Mouse (Mus musculus) megakaryocyte, embryonic 14.5 days (primary cell): ENCODE measurements around the gene Poc1a. TPM values are rescaled to one million over a fixed set of nuclear protein-coding genes. Genes with fewer than 3 reads are reported as not detected.

Source experiments
- H3K27me3 ChIP-seq: replicated peaks from 2 replicates; pipeline ENCODE3; 2012; ENCODE audit warnings: inconsistent platforms
- H3K36me3 ChIP-seq: replicated peaks from 2 replicates; pipeline ENCODE3; 2012; ENCODE audit warnings: low read length, inconsistent platforms, mixed read lengths
- H3K4me1 ChIP-seq: 2 replicates; pipeline ENCODE4 v1.6.1; 2012; ENCODE audit warnings: inconsistent platforms
- H3K4me3 ChIP-seq: replicated peaks from 2 replicates; pipeline ENCODE3; 2012; ENCODE audit warnings: moderate library complexity, mild to moderate bottlenecking, inconsistent platforms
- H3K9me3 ChIP-seq: 2 replicates; pipeline ENCODE4 v1.6.1; 2012; ENCODE audit warnings: inconsistent platforms
- FLI1 ChIP-seq: IDR thresholded peaks from 2 replicates; pipeline ENCODE4 v1.6.1; 2012; ENCODE audit warnings: low read length, inconsistent platforms, mixed read lengths
- GATA1 ChIP-seq: IDR thresholded peaks from 3 replicates; pipeline ENCODE4 v1.6.1; 2012; ENCODE audit warnings: mixed read lengths, low read length, inconsistent platforms, borderline replicate concordance
- polyA plus RNA-seq: library from polyadenylated mRNA; stranded (reverse); fragments of >175 nt; gene quantifications from 2 replicates; pipeline ENCODE4 v1.2.3, GENCODE M21; 2012; ENCODE audit warnings: low replicate concordance; ENCODE audit not compliant: insufficient read depth

The Poc1a gene
- polyA plus RNA-seq, 1 experiment: 6.6 TPM

- TF ChIP-seq GATA1 (no peak), FLI1 (no peak)
- Histone ChIP-seq H3K9me3 (no peaks in the 10 kb centered on the region), H3K36me3 (peaks cover 30% of the 10 kb centered on the region), H3K27me3 (peaks cover 17% of the 10 kb centered on the region), H3K4me1 (peaks cover 4% of the 10 kb centered on the region; the same call in 1 of the 2 replicates), H3K4me3 (no peak overlapping the region)
Observed at GRCm38 (mm10) chr9:106327125-106327809, 46.4 kb downstream of the Poc1a start.

GRCm38 (mm10) chr9:106328068-106328610, 47.3 kb downstream of the Poc1a start:
- no peak for TF ChIP-seq GATA1
- no peak for TF ChIP-seq FLI1
- Histone ChIP-seq H3K9me3 (no peaks in the 10 kb centered on the region), H3K36me3 (peaks cover 34% of the 10 kb centered on the region)

GRCm38 (mm10) chr9:106328772-106329511, 48.1 kb downstream of the Poc1a start:
- no peak overlapping the region for H3K4me3 ChIP-seq
- peaks cover 37% of the 10 kb centered on the region for H3K36me3 ChIP-seq
- no peak for TF ChIP-seq FLI1
- H3K4me1 ChIP-seq: peaks cover 4% of the 10 kb centered on the region; the same call in 1 of the 2 replicates
- H3K27me3 ChIP-seq: peaks cover 15% of the 10 kb centered on the region
- no peaks in the 10 kb centered on the region for H3K9me3 ChIP-seq

More at GRCm38 (mm10) chr9:106328068-106328610, 47.3 kb downstream of the Poc1a start:
- H3K4me1 ChIP-seq: peaks cover 4% of the 10 kb centered on the region; the same call in 1 of the 2 replicates
- peaks cover 17% of the 10 kb centered on the region for H3K27me3 ChIP-seq
- no peak overlapping the region for H3K4me3 ChIP-seq

GRCm38 (mm10) chr9:106332746-106333145, 51.9 kb downstream of the Poc1a start:
- Histone ChIP-seq H3K4me3 (no peak overlapping the region), H3K36me3 (peaks cover 37% of the 10 kb centered on the region)
- TF ChIP-seq GATA1 (no peak), FLI1 (no peak)

GRCm38 (mm10) chr9:106337620-106338019, 56.8 kb downstream of the Poc1a start:
- H3K4me1 ChIP-seq: peaks cover 14% of the 10 kb centered on the region
- peaks cover 29% of the 10 kb centered on the region for H3K27me3 ChIP-seq
- H3K9me3 ChIP-seq: no peaks in the 10 kb centered on the region
- H3K4me3 ChIP-seq: no peak overlapping the region
- TF ChIP-seq FLI1 (no peak), GATA1 (no peak)
- peaks cover 12% of the 10 kb centered on the region for H3K36me3 ChIP-seq

More at GRCm38 (mm10) chr9:106332746-106333145, 51.9 kb downstream of the Poc1a start:
- Histone ChIP-seq H3K27me3 (peaks cover 19% of the 10 kb centered on the region), H3K9me3 (no peaks in the 10 kb centered on the region), H3K4me1 (peaks cover 4% of the 10 kb centered on the region; the same call in 1 of the 2 replicates)

GRCm38 (mm10) chr9:106338462-106339172, 57.8 kb downstream of the Poc1a start:
- no peak overlapping the region for H3K4me3 ChIP-seq
- peaks cover 34% of the 10 kb centered on the region for H3K27me3 ChIP-seq
- H3K4me1 ChIP-seq: peaks cover 14% of the 10 kb centered on the region
- TF ChIP-seq GATA1 (no peak), FLI1 (no peak)
- peaks cover 12% of the 10 kb centered on the region for H3K36me3 ChIP-seq
- no peaks in the 10 kb centered on the region for H3K9me3 ChIP-seq

GRCm38 (mm10) chr9:106339173-106339558, 58.3 kb downstream of the Poc1a start:
- peaks cover 14% of the 10 kb centered on the region for H3K4me1 ChIP-seq
- H3K9me3 ChIP-seq: no peaks in the 10 kb centered on the region
- H3K27me3 ChIP-seq: peaks cover 33% of the 10 kb centered on the region
- peaks cover 6% of the 10 kb centered on the region for H3K36me3 ChIP-seq
- no peak for TF ChIP-seq GATA1
- no peak for TF ChIP-seq FLI1
- no peak overlapping the region for H3K4me3 ChIP-seq

- TF ChIP-seq FLI1: no peak
- no peak for TF ChIP-seq GATA1
- Histone ChIP-seq H3K4me1 (peaks cover 14% of the 10 kb centered on the region), H3K27me3 (peaks cover 32% of the 10 kb centered on the region), H3K4me3 (no peak overlapping the region), H3K36me3 (peaks cover 2% of the 10 kb centered on the region), H3K9me3 (no peaks in the 10 kb centered on the region)
Observed at GRCm38 (mm10) chr9:106339730-106340129, 58.9 kb downstream of the Poc1a start.

GRCm38 (mm10) chr9:106340501-106341312, 59.8 kb downstream of the Poc1a start:
- peaks cover 22% of the 10 kb centered on the region for H3K4me1 ChIP-seq
- peaks cover 32% of the 10 kb centered on the region for H3K27me3 ChIP-seq
- H3K4me3 ChIP-seq: no peak overlapping the region
- H3K9me3 ChIP-seq: no peaks in the 10 kb centered on the region
- H3K36me3 ChIP-seq: no peaks in the 10 kb centered on the region
- TF ChIP-seq GATA1: no peak
- TF ChIP-seq FLI1: no peak
